Mouse (Mus musculus): Measurements from ENCODE around the gene Serpine1.

GRCm38 (mm10) chr5:137095135-137095534 lies 23.1 kb upstream of the Serpine1 start:
- TF ChIP-seq CTCF (IDR thresholded peaks at IDR 0.05; ENCODE audit: control insufficient read depth, insufficient read depth, insufficient read length) (no peak), MAX (IDR thresholded peaks at IDR 0.05) (no peak), MYOG (IDR thresholded peaks at IDR 0.05; ENCODE audit: control insufficient read depth, extremely low read depth, insufficient read length) (no peak), CEBPB (IDR thresholded peaks at IDR 0.05; ENCODE audit: low read depth) (no peak), USF1 (IDR thresholded peaks at IDR 0.05; ENCODE audit: low read depth) (no peak), MYOD1 (IDR thresholded peaks at IDR 0.05; ENCODE audit: control insufficient read depth, insufficient read length, low read depth) (no peak), FOSL1 (IDR thresholded peaks at IDR 0.05; ENCODE audit: insufficient read depth, low read length, poor library complexity, severe bottlenecking) (no peak)

Data from C2C12 (cell line).